Mouse (Mus musculus) limb, embryonic 13.5 days (tissue): ENCODE results near the gene Dll4. TPM values are rescaled to one million over a fixed set of nuclear protein-coding genes. Genes with fewer than 3 reads are reported as not detected.

Experiments
- ATAC-seq: fragments of 200-750 bp; cut with Nextera tagmentation; 2 replicates; pipeline ENCODE4 v1.8.0; 2017; ENCODE audit warnings: low read depth, moderate number of reproducible peaks, moderate TSS enrichment; ENCODE audit not compliant: low FRiP score
- H3K27ac ChIP-seq: fragments of 300-500 bp; sonication (generic); 2 replicates; pipeline ENCODE4 v1.5.1; 2015; ENCODE audit warnings: inconsistent platforms, mild to moderate bottlenecking, moderate library complexity
- H3K27me3 ChIP-seq: fragments of 300-500 bp; sonication (generic); 2 replicates; pipeline ENCODE4 v1.6.1; 2015; ENCODE audit warnings: mild to moderate bottlenecking, inconsistent platforms
- H3K36me3 ChIP-seq: fragments of 300-500 bp; sonication (generic); 2 replicates; pipeline ENCODE4 v1.6.1; 2015; ENCODE audit warnings: inconsistent platforms, mild to moderate bottlenecking, moderate library complexity
- H3K4me1 ChIP-seq: fragments of 300-500 bp; sonication (generic); 2 replicates; pipeline ENCODE4 v1.6.1; 2015; ENCODE audit warnings: inconsistent platforms
- H3K4me2 ChIP-seq: fragments of 300-500 bp; sonication (generic); replicated peaks from 2 replicates; pipeline ENCODE4 v1.6.1; 2015; ENCODE audit warnings: inconsistent platforms, mild to moderate bottlenecking, moderate library complexity
- H3K4me3 ChIP-seq: fragments of 300-500 bp; sonication (generic); 2 replicates; pipeline ENCODE4 v1.5.1; 2015; ENCODE audit warnings: moderate library complexity, mild to moderate bottlenecking, inconsistent platforms
- H3K9ac ChIP-seq: fragments of 300-500 bp; sonication (generic); 2 replicates; pipeline ENCODE4 v1.6.1; 2015; ENCODE audit warnings: mild to moderate bottlenecking, inconsistent platforms
- H3K9me3 ChIP-seq: fragments of 300-500 bp; sonication (generic); 2 replicates; pipeline ENCODE4 v1.6.1; 2016; ENCODE audit warnings: inconsistent platforms
- WGBS: fragments of 180-500 bp; shearing (Covaris S2); methylation state at CpG from one replicate; pipeline ENCODE4 v1.1.7; 2015; 5-methylcytosine and 5-hydroxymethylcytosine counted together
- polyA plus RNA-seq: library from polyadenylated mRNA; unstranded; fragments of >200 nt; fragmentation: Nextera tagmentation; extraction: Ambion mirVana; gene quantifications from 2 replicates; pipeline ENCODE4 v1.2.1, GENCODE M21; 2015

The Dll4 gene
- polyA plus RNA-seq, 1 experiment from 2014 or later, result 5.4 TPM

- H3K4me2 ChIP-seq, result no peak overlapping the region
- H3K27ac ChIP-seq, result no peak overlapping the region
- ATAC-seq, result no peak
- peaks cover 5% of the 10 kb centered on the region; the same call in 1 of the 2 replicates for H3K27me3 ChIP-seq
- peaks cover 11% of the 10 kb centered on the region for H3K4me1 ChIP-seq
- H3K4me3 ChIP-seq, result no peak overlapping the region
- 79% methylated on average over 12 of the region's 12 CpGs for WGBS
- H3K36me3 ChIP-seq, result no peaks in the 10 kb centered on the region
- H3K9me3 ChIP-seq, result no peaks in the 10 kb centered on the region
- H3K9ac ChIP-seq, result no peak overlapping the region
These were observed 10.8 kb upstream of the Dll4 start for GRCm38 (mm10) chr2:119314742-119315310.

DNA sequence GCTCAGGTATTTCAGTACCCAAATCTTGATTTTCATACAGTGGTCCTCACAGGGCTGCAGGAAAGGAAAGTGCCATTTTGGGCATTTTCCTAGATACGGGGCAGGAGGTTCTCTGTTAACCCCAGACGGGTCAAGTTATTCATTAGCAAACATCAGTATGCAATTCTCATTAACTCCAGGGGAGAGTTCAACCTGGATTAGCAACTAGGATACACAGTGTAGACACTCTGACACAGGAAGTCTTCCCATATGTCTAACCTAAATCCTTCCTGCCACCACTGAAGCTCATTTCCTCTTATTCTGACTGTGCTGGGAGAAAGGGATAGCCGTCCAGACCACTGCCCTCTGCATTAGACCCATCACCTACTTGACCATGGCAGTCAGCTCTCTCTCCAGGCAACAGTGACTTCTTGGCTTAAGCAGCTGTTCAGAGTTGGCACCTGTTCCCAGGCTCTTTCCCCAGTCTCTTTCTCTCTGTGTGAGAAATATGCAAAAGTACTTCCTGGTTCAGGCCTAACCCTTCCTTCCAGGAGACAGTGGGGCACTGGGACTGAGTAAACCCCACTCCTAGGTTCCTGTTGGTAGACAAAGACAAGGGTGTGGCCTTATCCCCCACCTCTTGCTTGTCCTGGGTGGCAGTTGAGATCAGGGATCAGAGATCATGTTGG, 7.4 kb upstream of the Dll4 start:
- WGBS, result 68% methylated on average over 3 of the region's 3 CpGs
- ATAC-seq, result no peak
- Histone ChIP-seq H3K9me3 (no peaks in the 10 kb centered on the region), H3K27ac (no peak overlapping the region), H3K36me3 (no peaks in the 10 kb centered on the region), H3K4me2 (no peak overlapping the region), H3K4me3 (no peak overlapping the region), H3K4me1 (peaks cover 31% of the 10 kb centered on the region), H3K9ac (no peak overlapping the region), H3K27me3 (peaks cover 37% of the 10 kb centered on the region)

GRCm38 (mm10) chr2:119320571-119320970, 5.0 kb upstream of the Dll4 start:
- Histone ChIP-seq H3K9me3 (no peaks in the 10 kb centered on the region), H3K4me1 (peaks cover 39% of the 10 kb centered on the region), H3K9ac (no peak overlapping the region), H3K4me3 (no peak overlapping the region), H3K36me3 (no peaks in the 10 kb centered on the region), H3K27ac (no peak overlapping the region), H3K27me3 (peaks cover 60% of the 10 kb centered on the region), H3K4me2 (no peak overlapping the region)
- WGBS, result 68% methylated on average over 8 of the region's 8 CpGs
- ATAC-seq, result no peak

DNA sequence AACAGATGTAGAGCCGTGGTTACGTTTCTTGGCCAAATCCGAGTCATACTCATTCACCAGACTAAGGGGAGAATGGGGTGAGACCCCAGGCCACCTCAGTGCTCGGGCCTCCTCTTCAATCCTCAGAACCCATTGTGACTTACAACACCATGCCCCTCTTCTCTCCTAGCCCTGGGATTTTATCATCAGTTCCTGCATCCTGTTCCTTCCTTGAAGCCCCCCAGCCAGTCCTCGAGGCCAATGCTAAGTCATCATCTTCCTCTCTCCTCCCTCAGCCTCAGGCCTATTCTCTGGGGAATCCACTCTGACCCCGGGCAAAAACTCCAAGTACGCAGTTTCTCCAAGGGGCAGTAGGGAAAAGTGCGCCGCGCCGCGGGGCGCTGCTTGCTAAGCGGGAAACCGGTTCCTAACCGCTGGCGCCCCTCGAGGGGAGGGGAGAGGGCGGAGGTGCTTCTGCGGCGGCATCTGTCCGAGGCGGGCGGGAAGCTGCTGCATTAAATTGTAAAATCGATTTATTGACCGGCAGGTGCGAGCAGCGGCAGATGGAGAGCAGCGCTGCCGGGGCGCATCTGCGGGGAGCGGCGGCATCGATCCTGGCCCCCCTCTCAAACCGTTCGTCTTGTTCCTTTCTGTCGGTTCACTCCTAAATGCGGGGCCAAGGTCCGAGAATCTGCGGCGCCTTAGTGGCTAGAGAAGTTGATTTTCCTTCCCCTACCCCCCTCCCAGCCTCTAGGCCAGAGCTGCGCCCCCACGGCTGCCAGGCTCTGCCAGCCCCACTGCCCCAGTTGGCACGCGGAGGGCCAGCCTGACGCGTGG, 3.6 kb upstream of the Dll4 start:
- peaks cover 53% of the 10 kb centered on the region for H3K4me1 ChIP-seq
- ATAC-seq, result no peak

DNA sequence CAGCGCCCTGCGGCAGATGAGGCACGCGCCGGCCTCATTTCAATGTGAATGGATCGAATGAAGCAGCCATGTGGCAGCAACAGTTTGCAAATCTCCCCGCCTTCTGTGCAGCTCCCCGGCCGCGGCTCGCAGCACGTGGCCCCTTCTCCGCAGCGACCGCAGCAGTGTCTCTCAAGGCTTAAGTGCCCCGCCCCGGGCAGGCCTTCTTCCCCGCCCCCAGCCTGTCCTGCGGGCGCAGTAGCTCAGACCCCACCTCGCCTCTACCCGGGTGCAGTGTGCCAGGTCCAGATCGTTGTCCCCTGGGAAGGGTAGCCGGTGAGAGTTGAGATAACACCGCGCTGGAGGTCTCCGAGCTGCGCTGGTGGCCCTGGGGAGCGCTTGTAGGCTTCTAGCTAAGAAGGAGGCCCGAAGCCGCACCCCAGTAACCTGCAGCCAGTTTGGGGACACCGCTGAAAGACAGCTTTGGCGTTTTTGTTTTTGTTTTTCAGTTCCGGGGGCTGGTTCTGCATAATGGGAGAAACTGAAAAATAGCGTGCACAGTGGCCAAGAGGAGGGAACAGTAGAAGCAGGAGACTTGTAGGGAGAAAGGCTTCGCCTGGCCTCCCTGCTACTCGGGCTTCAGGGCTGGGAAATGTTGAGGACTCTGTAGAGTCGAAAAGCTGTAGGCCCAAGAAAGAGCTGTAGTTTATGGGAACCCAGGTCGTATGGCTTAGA, 2.8 kb upstream of the Dll4 start:
- H3K4me3 ChIP-seq, result peak overlapping the region; percentile 40
- peak overlapping the region; percentile 73 for H3K4me2 ChIP-seq
- peaks cover 58% of the 10 kb centered on the region for H3K4me1 ChIP-seq
- 6% methylated on average over 39 of the region's 39 CpGs for WGBS
- ATAC-seq, result no peak
- H3K27ac ChIP-seq, result no peak overlapping the region
- no peaks in the 10 kb centered on the region for H3K9me3 ChIP-seq
- peaks cover 82% of the 10 kb centered on the region for H3K27me3 ChIP-seq
- no peaks in the 10 kb centered on the region for H3K36me3 ChIP-seq
- H3K9ac ChIP-seq, result peak overlapping the region; percentile 61

More for the DNA sequence above, 3.6 kb upstream of the Dll4 start:
- Histone ChIP-seq H3K4me2 (peak overlapping the region; percentile 73), H3K27ac (no peak overlapping the region), H3K4me3 (peak overlapping the region; percentile 40), H3K9ac (peak overlapping the region; percentile 61), H3K36me3 (no peaks in the 10 kb centered on the region), H3K27me3 (peaks cover 74% of the 10 kb centered on the region), H3K9me3 (no peaks in the 10 kb centered on the region)
- 2% methylated on average over 48 of the region's 48 CpGs for WGBS

GRCm38 (mm10) chr2:119323866-119324575, 1.6 kb upstream of the Dll4 start:
- H3K36me3 ChIP-seq, result no peaks in the 10 kb centered on the region
- peaks cover 95% of the 10 kb centered on the region for H3K27me3 ChIP-seq
- H3K4me1 ChIP-seq, result peaks cover 58% of the 10 kb centered on the region
- peak overlapping the region; percentile 51 for H3K4me3 ChIP-seq
- no peak overlapping the region for H3K27ac ChIP-seq
- H3K9ac ChIP-seq, result no peak overlapping the region
- H3K9me3 ChIP-seq, result no peaks in the 10 kb centered on the region
- no peak for ATAC-seq
- H3K4me2 ChIP-seq, result peak overlapping the region; percentile 89
- WGBS, result 2% methylated on average over 27 of the region's 32 CpGs

DNA sequence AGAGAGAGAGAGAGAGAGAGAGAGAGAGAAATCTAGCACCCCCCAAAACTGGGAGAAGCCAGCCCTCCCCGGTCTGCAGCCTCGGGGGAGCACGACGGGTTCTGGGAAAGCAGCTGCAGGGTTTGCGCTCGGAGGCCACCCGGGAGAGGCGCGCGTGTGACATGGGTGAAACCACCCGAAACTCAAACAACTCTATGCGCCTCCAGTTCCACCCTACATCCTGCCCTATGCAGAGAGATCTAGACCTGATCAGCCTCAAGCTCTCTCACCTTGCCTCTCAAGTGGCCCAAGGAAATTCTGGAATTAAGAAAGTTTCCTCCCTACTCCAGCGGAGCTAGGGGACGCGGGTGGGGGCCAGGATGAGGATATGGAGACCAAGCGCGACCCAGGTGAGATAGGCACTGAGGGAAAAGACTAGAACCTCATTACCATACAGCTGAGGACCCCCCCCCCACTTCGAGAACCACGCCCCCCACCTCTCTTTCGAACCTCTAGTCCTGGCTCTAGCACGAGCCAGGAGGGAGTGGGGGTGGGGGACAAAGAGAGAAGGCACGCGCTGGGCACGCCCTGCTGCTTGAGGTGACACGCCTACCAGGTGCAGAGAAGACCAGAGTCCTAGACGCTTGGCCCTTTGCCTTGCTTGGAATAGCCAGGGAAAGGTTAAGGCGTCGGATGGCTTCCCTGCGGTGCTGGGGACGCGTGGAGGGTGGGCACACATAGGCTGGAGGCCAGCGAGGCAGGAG, 837 bp upstream of the Dll4 start:
- WGBS, result under 1% methylated on average over 32 of the region's 32 CpGs
- no peak overlapping the region for H3K9ac ChIP-seq
- H3K9me3 ChIP-seq, result no peaks in the 10 kb centered on the region
- peak overlapping the region; percentile 51 for H3K4me3 ChIP-seq
- no peak overlapping the region for H3K27ac ChIP-seq
- peak overlapping the region; percentile 89 for H3K4me2 ChIP-seq
- peaks cover 58% of the 10 kb centered on the region for H3K4me1 ChIP-seq
- H3K36me3 ChIP-seq, result no peaks in the 10 kb centered on the region
- no peak for ATAC-seq
- H3K27me3 ChIP-seq, result peaks cover 97% of the 10 kb centered on the region

- Histone ChIP-seq H3K9ac (peak overlapping the region; percentile 60), H3K4me2 (peak overlapping the region; percentile 89), H3K4me3 (peak overlapping the region; percentile 51), H3K27ac (no peak overlapping the region), H3K36me3 (no peaks in the 10 kb centered on the region), H3K4me1 (peaks cover 54% of the 10 kb centered on the region), H3K9me3 (no peaks in the 10 kb centered on the region), H3K27me3 (peaks cover 99% of the 10 kb centered on the region)
- ATAC-seq, result no peak
- WGBS, result under 1% methylated on average over 61 of the region's 61 CpGs
These were observed 847 bp downstream of the Dll4 start for GRCm38 (mm10) chr2:119326161-119327101.

GRCm38 (mm10) chr2:119327102-119327480, 1.5 kb downstream of the Dll4 start:
- peaks cover 99% of the 10 kb centered on the region for H3K27me3 ChIP-seq
- H3K4me3 ChIP-seq, result peak overlapping the region; percentile 51
- no peaks in the 10 kb centered on the region for H3K36me3 ChIP-seq
- no peak for ATAC-seq
- under 1% methylated on average over 30 of the region's 30 CpGs for WGBS
- no peaks in the 10 kb centered on the region for H3K9me3 ChIP-seq
- peak overlapping the region; percentile 89 for H3K4me2 ChIP-seq
- no peak overlapping the region for H3K27ac ChIP-seq
- peaks cover 47% of the 10 kb centered on the region for H3K4me1 ChIP-seq
- peak overlapping the region; percentile 60; the same call in 1 of the 2 replicates for H3K9ac ChIP-seq

GRCm38 (mm10) chr2:119327942-119328526, 2.5 kb downstream of the Dll4 start:
- no peak for ATAC-seq
- Histone ChIP-seq H3K27me3 (peaks cover 95% of the 10 kb centered on the region), H3K27ac (no peak overlapping the region), H3K9ac (no peak overlapping the region), H3K4me2 (peak overlapping the region; percentile 15; the same call in 1 of the 2 replicates), H3K4me3 (peak overlapping the region; percentile 51), H3K36me3 (no peaks in the 10 kb centered on the region), H3K9me3 (no peaks in the 10 kb centered on the region), H3K4me1 (peaks cover 38% of the 10 kb centered on the region)
- WGBS, result 21% methylated on average over 11 of the region's 11 CpGs
